Mouse (Mus musculus) yolk sac, embryonic 10.5 days (tissue): ENCODE measurements around the gene Itsn1.
A peak's percentile ranks its signal among the peaks of the same experiment; 100 is the strongest.

Source experiments
- DNase-seq: peaks from one replicate; pipeline ENCODE4 v3.0.0-alpha.2; 2017; ENCODE audit warnings: low spot score

The Itsn1 gene

DNA sequence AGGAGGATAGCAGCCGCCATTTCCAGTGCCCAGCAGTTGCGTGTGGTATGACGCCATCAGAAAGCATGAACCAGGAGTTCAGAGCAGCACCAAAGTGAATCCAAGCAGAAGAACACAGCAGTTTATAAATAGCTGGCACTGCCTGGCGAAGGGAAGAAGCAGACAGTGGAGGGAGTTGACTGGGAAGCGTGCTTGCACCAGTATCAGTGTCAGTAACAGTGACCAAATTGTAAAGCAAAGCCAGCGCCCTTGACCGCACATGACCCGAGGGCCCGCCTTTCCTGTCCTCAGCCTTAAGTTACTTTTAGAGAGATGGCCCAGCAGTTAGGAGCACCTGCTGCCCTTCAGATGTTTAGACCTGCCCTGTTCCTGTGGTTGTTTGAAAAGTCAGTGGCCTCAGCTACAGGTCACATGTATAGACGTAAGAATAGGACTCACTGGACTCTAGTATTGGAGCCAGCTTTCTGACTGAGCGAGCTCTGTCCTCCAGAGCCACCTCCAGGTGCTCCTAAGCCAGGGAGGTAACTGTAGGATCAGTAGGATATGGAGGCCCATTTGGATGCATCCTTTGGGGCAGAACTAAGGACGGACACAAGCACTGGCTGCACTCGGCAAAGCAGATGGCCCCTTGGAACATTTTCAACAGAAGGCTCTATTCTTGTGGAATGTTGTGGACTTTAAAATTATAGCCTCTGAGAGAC, 118.6 kb downstream of the Itsn1 start:
- DNase-seq, result no peak

GRCm38 (mm10) chr16:91848505-91848904, 119.4 kb downstream of the Itsn1 start:
- DNase-seq, result no peak

DNA sequence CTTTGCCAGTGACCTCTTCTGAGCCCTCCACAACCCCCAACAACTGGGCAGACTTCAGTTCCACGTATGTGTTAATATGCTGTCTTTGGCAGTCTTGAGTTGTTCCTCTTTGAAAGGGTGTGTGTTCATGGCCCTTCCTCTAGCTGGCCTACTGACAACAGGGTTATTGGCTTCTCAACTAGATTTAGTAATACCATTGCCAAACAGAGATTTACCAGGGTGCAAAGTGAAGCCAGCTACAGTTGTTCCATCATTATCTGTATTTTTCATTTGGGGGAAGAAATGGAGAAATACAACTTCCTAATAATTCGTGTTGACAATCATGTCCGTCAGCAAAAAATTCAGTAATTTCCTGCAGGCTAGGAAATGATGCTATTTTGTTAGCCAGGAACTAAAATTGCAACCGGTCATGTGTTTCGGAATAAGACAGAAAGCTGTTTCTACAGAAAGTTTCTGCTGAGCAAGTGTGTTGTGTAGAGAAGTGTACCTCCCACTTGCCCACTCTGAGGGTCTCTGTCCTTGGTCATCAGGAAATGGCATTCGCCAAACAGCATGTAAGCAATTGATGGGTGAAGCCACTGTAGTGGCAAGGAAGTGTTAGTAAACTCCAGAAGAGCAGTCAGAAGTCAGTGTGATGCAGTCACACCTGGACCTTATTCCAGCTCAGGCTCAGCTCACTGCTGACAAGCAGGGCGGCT, 120.0 kb downstream of the Itsn1 start:
- no peak for DNase-seq

DNA sequence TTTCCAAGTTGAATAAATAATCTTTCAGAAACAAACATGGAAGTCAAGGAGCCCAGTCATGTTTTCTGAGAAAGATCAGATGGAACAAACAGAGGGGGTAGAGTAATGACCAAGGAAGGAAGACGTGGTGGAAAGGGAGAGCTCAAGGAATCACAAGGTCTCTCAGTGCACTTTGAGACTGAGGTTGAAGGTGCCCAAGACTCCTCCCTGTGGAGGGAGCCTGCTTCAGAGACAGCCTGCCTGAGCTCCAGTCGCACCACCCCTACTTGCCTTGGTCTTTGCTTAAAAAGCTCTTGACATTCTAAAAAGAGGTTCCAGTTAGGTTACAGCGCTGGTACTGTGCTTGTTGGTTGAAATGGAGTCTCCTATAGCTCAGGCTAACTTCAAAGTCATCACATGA, 121.1 kb downstream of the Itsn1 start:
- no peak for DNase-seq

DNA sequence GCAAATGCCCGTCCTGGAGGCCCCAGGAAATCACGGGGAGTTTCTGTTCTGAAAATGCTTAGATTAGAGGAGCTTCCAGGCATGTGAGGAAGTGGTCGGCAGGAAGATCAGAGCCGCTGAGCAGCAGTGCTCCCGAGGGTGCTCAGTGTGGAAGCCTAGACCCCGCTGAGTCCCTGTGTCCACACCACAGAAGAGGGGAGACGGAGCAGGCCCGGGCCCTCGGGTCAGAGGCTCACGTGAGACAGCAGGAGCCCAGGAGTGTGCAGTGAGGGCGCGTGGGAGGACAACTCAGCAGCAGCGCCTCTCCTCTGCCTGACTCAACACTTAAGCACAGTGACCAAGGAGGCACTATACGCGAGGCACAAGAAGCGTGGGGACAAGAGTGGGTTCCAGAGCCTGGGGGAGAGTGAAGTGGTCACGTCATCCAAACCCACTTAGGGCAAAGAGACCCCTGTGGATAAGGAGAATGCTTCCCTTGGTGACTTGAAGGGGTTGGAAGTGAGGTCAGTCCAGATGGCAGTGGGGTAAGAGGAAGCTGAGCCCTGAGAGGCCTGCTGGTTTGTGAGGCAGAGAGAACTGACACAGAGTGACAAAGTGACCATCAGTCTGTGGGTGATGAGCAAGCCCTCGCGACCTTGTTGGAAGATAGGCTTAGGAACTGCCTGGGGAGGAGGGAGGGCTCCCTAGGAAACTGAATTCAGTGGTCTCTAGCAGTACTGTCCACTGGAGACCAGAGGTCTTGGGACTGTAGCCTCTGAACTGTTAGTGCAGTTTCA, 122.6 kb downstream of the Itsn1 start:
- DNase-seq, result no peak

DNA sequence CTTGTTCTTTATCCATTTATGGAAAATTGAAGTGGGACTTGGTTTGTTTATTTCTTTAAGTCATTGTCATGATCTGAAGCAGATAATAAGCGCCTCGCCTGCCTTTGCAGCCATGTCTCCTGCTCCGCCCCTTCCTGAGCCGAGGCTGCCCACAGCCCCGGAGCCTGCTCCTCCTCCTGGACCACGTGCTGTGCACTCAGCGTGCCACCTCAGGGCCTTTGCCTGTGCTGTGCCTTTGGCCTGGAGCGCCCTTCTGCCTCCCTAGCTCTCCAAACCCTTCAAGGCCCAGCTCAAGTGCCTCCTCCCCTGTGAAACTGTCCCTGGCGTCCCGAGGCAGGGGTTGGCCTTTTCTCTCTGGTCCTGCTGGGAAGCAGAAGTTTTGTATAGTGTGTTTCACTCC, 123.7 kb downstream of the Itsn1 start:
- no peak for DNase-seq

GRCm38 (mm10) chr16:91853223-91853622, 124.1 kb downstream of the Itsn1 start:
- no peak for DNase-seq

DNA sequence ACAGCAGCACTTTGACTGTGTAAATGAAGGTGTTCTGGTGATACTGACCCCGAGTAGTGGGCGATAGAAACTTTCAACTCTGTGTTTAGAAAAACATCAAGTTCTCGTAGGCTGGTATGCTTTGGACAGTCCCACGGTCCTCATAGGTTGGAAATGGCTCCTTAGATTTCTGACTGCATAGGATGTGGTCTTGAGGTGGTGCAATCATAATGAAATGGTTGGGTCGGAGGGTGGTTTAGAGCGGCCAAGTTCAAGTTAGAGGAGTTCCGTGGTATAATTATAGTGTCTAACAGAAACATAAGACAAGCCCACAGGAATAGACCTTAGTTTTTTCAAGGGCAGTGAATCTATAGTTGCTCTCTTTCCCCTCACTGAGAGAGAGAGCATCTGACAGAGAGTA, 129.6 kb downstream of the Itsn1 start:
- no peak for DNase-seq

DNA sequence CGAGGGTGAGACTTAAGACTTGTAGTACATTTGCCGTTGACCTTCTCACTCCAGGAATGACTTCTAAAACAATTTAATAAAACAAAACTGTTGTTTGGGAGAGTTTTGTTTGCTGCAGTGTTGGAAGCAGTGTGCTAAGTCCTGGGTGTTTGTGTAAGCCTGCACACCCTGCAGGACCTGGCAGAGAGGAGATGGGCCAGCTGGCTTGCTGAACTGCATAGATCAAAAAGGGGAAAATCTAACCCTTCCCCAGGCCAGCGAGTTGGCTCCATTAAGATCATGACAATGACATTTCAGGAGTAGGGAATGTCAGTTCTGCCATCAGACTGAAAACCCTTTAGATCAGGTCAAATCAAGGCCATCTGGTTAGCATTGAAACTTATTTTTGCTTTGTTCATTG, 130.1 kb downstream of the Itsn1 start:
- DNase-seq, result no peak

DNA sequence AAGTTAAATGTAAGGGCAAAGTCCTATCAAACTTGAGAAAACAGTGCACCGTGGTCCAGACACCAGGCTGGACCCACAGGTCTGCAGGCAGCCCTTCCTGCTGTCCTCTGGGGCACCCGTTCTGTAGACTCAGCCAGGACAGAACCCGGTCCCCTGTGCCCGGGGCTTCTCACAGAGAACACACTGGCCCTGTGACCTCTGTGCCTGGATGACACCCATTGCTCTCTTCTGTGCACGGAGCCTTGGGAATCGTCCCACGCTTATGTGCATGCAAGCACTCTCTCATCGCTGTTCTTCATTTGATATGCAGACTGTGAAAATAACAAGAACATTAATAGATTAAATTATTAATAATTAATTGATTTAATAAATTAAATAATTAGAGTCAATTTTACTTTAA, 130.9 kb downstream of the Itsn1 start:
- DNase-seq, result no peak

DNA sequence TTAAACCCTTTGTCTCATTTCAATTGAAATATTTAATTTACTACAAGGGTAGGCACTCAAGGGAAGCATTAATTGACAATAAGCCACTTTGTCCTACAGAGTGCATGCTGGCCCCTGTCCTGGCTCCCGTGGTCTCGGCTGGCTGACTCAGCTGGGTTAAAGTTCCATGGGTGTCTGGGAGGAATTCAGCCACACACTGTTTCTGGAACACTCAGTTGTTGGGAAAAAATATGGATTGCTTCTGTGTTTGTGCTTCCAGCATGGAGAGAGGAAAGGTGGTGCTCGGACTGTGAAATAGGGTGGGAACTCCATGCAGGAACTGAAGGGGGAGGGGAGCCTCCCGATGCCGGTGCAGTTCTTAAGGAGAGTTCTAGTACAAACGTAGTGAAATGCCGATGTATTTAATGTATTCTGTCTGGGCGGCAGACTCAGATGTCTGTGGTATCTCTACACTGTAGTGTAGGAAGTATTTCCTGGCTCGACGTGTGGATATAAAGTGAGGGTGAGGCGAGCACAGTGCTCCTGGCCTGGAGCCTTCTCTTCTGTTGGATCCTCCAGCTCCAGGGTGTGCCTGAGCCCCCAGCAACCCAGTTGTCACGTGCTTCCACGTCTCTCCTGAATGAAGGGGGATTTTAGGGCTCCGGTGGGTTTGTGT, 131.5 kb downstream of the Itsn1 start:
- no peak for DNase-seq

GRCm38 (mm10) chr16:91861784-91862371, 132.8 kb downstream of the Itsn1 start:
- no peak for DNase-seq

- DNase-seq, result peak; percentile 53
Measured at GRCm38 (mm10) chr16:91862836-91863235, 133.8 kb downstream of the Itsn1 start.

GRCm38 (mm10) chr16:91864646-91865332, 135.7 kb downstream of the Itsn1 start:
- peak; percentile 61 for DNase-seq

DNA sequence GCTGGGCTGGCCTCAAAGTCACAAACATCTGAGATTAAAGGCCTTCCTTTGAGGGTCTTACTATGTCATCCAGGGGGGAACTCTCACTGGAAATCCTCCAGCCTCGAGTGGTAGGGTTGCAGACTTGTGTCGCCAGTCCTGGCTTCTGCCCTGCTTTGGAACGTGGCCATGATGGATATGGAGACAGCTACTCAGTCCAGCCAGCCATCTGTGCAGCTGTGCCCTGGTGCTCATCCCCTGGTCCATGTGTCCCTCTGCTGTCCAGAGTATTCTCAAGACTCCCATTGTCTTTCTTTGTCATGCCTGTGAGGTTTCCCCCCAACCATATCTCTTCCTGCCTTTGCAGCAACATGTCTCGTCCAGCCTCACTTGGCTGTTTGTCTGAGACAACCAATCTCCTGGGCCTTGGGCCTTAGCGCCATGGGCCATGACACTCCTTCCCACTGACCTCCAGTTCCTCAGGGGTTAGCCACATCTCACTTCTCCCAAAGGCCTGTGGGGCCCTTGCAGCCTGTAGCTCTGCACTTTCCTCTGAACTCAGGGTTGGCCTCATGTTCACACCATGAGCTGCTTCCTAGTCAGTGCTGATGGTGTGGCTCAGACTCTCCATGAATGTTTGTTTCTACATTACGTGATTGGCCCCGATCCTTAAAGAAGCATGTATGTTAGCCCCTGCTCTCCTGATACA, 136.6 kb downstream of the Itsn1 start:
- DNase-seq, result no peak

- DNase-seq, result no peak
Measured at GRCm38 (mm10) chr16:91866258-91866634, 137.2 kb downstream of the Itsn1 start.

DNA sequence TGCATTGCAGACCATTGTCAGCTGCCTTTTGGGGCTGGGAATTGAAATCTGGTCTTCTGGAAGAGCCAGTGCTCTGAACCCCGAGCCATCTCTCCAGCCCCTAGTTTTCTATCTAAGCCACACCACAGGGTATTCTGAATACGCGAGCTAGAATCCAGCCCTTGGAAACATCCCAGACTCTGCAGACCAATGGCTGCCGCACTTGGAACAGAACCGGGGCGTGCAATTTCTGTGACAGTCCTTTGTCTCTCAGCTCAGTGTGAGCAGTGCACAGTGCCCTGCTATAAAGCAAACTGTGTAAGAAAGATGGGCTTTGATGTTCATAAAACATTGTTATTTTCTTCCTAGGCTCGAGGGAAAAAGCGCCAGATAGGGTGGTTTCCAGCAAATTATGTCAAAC, 138.6 kb downstream of the Itsn1 start:
- DNase-seq, result no peak

DNA sequence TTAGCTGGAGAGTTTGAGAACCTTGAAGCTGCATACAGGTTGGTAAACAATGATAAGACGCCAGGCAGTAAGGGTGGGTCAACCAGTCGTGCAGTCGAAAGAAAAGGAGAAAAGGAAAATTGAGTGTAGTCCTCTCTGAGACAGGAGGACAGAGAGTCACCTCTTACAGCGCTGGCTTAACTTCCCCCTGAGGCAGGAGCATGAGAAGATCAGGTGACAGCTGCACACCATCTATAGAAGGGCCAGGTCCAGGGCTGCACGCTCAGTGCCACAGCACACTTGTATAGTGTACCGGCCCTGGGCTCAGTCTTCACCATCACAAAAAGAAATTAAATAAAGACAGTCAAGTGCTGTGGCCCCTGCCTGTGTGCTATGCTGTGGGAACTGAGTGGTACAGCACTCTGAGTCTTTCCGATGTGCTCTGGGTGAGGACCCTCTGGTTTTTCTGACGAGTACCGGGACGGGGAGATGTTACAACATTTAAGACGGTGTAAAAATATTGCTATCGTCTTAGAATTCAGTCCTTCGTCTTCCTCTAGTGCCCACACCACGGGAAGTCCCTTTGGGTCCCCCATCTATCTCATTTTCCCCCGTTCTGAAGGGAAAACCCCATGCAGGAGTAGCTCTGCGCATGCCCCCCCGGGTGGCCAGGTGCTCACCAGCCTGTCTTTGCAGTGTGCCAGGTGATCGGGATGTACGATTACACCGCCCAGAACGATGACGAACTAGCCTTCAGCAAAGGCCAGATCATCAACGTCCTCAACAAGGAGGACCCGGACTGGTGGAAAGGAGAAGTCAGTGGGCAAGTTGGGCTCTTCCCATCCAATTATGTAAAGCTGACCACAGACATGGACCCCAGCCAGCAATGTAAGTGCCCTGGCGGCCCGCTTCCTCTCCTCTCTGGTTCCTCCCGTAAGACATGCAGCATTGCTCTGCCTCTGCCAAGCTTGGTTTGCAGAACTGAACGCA, 140.1 kb downstream of the Itsn1 start:
- DNase-seq, result no peak

DNA sequence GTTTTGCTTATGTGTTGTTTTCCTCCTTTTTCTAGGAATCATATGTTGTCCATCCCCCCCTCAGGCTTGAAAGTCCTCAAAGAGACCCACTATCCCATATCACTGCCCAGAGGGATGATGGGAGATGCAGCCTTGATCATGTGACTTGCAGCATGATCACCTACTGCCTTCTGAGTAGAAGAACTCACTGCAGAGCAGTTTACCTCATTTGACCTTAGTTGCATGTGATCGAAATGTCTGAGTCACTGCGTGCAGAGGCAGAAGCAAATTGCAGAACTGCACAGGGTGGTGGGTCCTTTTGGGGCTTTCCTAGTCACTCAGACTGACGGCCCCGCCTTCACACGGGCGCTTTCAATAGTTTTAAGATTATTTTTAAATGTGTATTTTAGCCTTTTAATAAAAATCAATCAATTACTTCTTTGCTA, 141.1 kb downstream of the Itsn1 start:
- no peak for DNase-seq

GRCm38 (mm10) chr16:91871188-91871587, 142.1 kb downstream of the Itsn1 start:
- no peak for DNase-seq
